31 mouse cellular contexts compared by ENCODE assay signal in genomic region chr10:88499993-88500392, GRCm38 (mm10). TPM values are rescaled to one million over a fixed set of nuclear protein-coding genes. Genes with fewer than 3 reads are reported as not detected.
DNase-seq lines count a peak whose midpoint lies in the region; ATAC-seq and TF ChIP-seq lines count a peak whose summit lies in the region.
"Had no signal": no experiment of that assay in that cellular context is flagged by ENCODE, and none has a peak within 500 bp of the region (broad histone marks: within the 10 kb centered on the region; RNA-seq: fewer than 3 reads in every experiment).

No protein-coding gene starts in this region.

- no peak for TF ChIP-seq CTCF in kidney, adult 2 months (conservative IDR thresholded peaks at IDR 0.05; ENCODE audit: insufficient read depth, insufficient read length, low read depth, low read length)
- no peak for TF ChIP-seq CTCF in lung, embryonic 14.5 days (IDR thresholded peaks at IDR 0.05; ENCODE audit: low read depth)
- TF ChIP-seq CTCF in lung, adult 2 months (IDR thresholded peaks at IDR 0.05; ENCODE audit: insufficient read depth, low read length), result no peak

- WGBS in kidney, adult 2 months, result 38% methylated on average over 5 of the region's 5 CpGs
- 70% methylated on average over 5 of the region's 5 CpGs for WGBS in kidney, embryonic 15.5 days
- WGBS in lung, embryonic 14.5 days, result 62% methylated on average over 5 of the region's 5 CpGs
- WGBS in lung, adult 2 months, result 67% methylated on average over 5 of the region's 5 CpGs
- 56% methylated on average over 5 of the region's 5 CpGs for WGBS in intestine, embryonic 16.5 days

- no peak for TF ChIP-seq POLR2A in kidney, adult 2 months (IDR thresholded peaks at IDR 0.05; ENCODE audit: low read depth, low read length)
- no peak for TF ChIP-seq POLR2A in lung, adult 2 months (IDR thresholded peaks at IDR 0.05; ENCODE audit: borderline replicate concordance, extremely low read depth, low read depth, low read length)

- H3K27me3 ChIP-seq in kidney, adult 2 months (replicated peaks; ENCODE audit: control insufficient read depth, insufficient read depth, low read length), result no peaks in the 10 kb centered on the region
- H3K27me3 ChIP-seq in kidney, embryonic 15.5 days, result no peaks in the 10 kb centered on the region
- no peaks in the 10 kb centered on the region for H3K27me3 ChIP-seq in lung, embryonic 14.5 days (ENCODE audit: insufficient read depth, low read length)
- no peaks in the 10 kb centered on the region for H3K27me3 ChIP-seq in intestine, embryonic 16.5 days (replicated peaks; ENCODE audit: control insufficient read depth, insufficient read depth, low read length)
- H3K27me3 ChIP-seq: embryonic facial prominence, embryonic 13.5 days; forebrain, embryonic 13.5 days; heart, embryonic 12.5 days; heart, embryonic 15.5 days; hindbrain, embryonic 13.5 days; Patski had no signal

- H3K9ac ChIP-seq in kidney, embryonic 15.5 days, result no peak overlapping the region
- H3K9ac ChIP-seq in lung, embryonic 14.5 days, result no peak overlapping the region
- peak overlapping the region; percentile 45 for H3K9ac ChIP-seq in intestine, embryonic 16.5 days (ENCODE audit: low read depth, low read length)
- H3K9ac ChIP-seq: embryonic facial prominence, embryonic 13.5 days; forebrain, embryonic 13.5 days; heart, embryonic 12.5 days; heart, embryonic 15.5 days; hindbrain, embryonic 13.5 days had no signal

- no peaks in the 10 kb centered on the region for H3K9me3 ChIP-seq in kidney, embryonic 15.5 days (replicated peaks)
- H3K9me3 ChIP-seq in lung, embryonic 14.5 days (ENCODE audit: low read depth, low read length), result no peaks in the 10 kb centered on the region
- H3K9me3 ChIP-seq in intestine, embryonic 16.5 days (ENCODE audit: control insufficient read depth, low read length), result no peaks in the 10 kb centered on the region
- H3K9me3 ChIP-seq: embryonic facial prominence, embryonic 13.5 days; forebrain, embryonic 10.5 days; forebrain, embryonic 13.5 days; heart, embryonic 12.5 days; heart, embryonic 15.5 days; hindbrain, embryonic 10.5 days; hindbrain, embryonic 13.5 days had no signal

- H3K27ac ChIP-seq in kidney, adult 2 months (ENCODE audit: insufficient read depth, low read depth, low read length), result peak overlapping the region; percentile 100
- H3K27ac ChIP-seq in kidney, embryonic 15.5 days, result no peak overlapping the region
- no peak overlapping the region for H3K27ac ChIP-seq in lung, embryonic 14.5 days (ENCODE audit: low read depth)
- H3K27ac ChIP-seq in brown adipose tissue, adult 24 weeks (replicated peaks; ENCODE audit: low read depth, low read length), result peak overlapping the region; percentile 62; the same call in 1 of the 2 replicates
- peak overlapping the region; percentile 50 for H3K27ac ChIP-seq in intestine, embryonic 16.5 days (ENCODE audit: low read length)
- H3K27ac ChIP-seq: embryonic facial prominence, embryonic 13.5 days; forebrain, embryonic 10.5 days; forebrain, embryonic 13.5 days; gastrocnemius, adult 2 months; heart, embryonic 15.5 days; hindbrain, embryonic 10.5 days; hindbrain, embryonic 13.5 days had no signal

- H3K36me3 ChIP-seq in kidney, adult 2 months (ENCODE audit: control insufficient read depth, insufficient read depth, low read length), result peaks cover 4% of the 10 kb centered on the region; the same call in 1 of the 2 replicates
- H3K36me3 ChIP-seq in kidney, embryonic 15.5 days, result no peaks in the 10 kb centered on the region
- H3K36me3 ChIP-seq in lung, embryonic 14.5 days (ENCODE audit: insufficient read depth), result no peaks in the 10 kb centered on the region
- no peaks in the 10 kb centered on the region for H3K36me3 ChIP-seq in intestine, embryonic 16.5 days (ENCODE audit: control insufficient read depth, insufficient read depth, low read length)
- H3K36me3 ChIP-seq: embryonic facial prominence, embryonic 13.5 days; forebrain, embryonic 10.5 days; G1E; heart, embryonic 12.5 days; heart, embryonic 15.5 days; hindbrain, embryonic 10.5 days; hindbrain, embryonic 13.5 days had no signal

- H3K4me3 ChIP-seq in kidney, adult 2 months (ENCODE audit: insufficient read depth, low read depth, low read length), result peak overlapping the region; percentile 100
- H3K4me3 ChIP-seq in kidney, embryonic 15.5 days (replicated peaks), result no peak overlapping the region
- no peak overlapping the region for H3K4me3 ChIP-seq in lung, embryonic 14.5 days (ENCODE audit: low read depth, low read length)
- H3K4me3 ChIP-seq in lung, adult 2 months (replicated peaks; ENCODE audit: extremely low read depth, low read depth, low read length), result no peak overlapping the region
- peak overlapping the region; percentile 63 for H3K4me3 ChIP-seq in brown adipose tissue, adult 24 weeks (ENCODE audit: insufficient read depth, low read depth, low read length)
- H3K4me3 ChIP-seq in intestine, embryonic 16.5 days (ENCODE audit: low read length), result peak overlapping the region; percentile 86
- H3K4me3 ChIP-seq: embryonic facial prominence, embryonic 13.5 days; forebrain, embryonic 10.5 days; forebrain, embryonic 13.5 days; gastrocnemius, adult 2 months; heart, embryonic 12.5 days; heart, embryonic 15.5 days; hindbrain, embryonic 10.5 days; hindbrain, embryonic 13.5 days had no signal

- ATAC-seq in kidney, embryonic 15.5 days (replicated peaks; ENCODE audit: low FRiP score), result no peak
- no peak for ATAC-seq in lung, embryonic 14.5 days (ENCODE audit: insufficient read depth)
- ATAC-seq in intestine, embryonic 16.5 days, result no peak
- ATAC-seq: forebrain, embryonic 13.5 days; forebrain, embryonic 16.5 days; hindbrain, embryonic 16.5 days; Patski had no signal

- no peak for DNase-seq in kidney, adult 2 months
- DNase-seq in lung, embryonic 14.5 days, result peak; percentile 43
- no peak for DNase-seq in lung, adult 2 months
- no peak for DNase-seq in right cerebral cortex, postnatal 4 days
- DNase-seq in spleen, adult 12 weeks (ENCODE audit: low spot score), result no peak
- DNase-seq: adrenal gland, postnatal 10 days; adrenal gland, postnatal 36 days; B cell, adult 2 months; cerebellum, adult 11 months; cerebellum, adult 2 months; cerebellum, adult 9-11 months; cerebellum, postnatal 25 days; gastrocnemius, adult 2 months; gastrocnemius, postnatal 25 days; heart, adult 18-20 months; heart, postnatal 10 days; heart, postnatal 36 days had no signal

- no peak overlapping the region for H3K4me2 ChIP-seq in kidney, embryonic 15.5 days
- H3K4me2 ChIP-seq in lung, embryonic 14.5 days, result no peak overlapping the region
- H3K4me2 ChIP-seq in intestine, embryonic 16.5 days (ENCODE audit: low read depth, low read length), result peak overlapping the region; percentile 48
- H3K4me2 ChIP-seq: embryonic facial prominence, embryonic 13.5 days; forebrain, embryonic 13.5 days; heart, embryonic 12.5 days; heart, embryonic 15.5 days; hindbrain, embryonic 13.5 days had no signal

- H3K4me1 ChIP-seq in kidney, adult 2 months (ENCODE audit: control insufficient read depth, insufficient read depth, low read length), result peaks cover 19% of the 10 kb centered on the region; the same call in 1 of the 2 replicates
- peaks cover 58% of the 10 kb centered on the region for H3K4me1 ChIP-seq in kidney, embryonic 15.5 days
- peaks cover 12% of the 10 kb centered on the region for H3K4me1 ChIP-seq in lung, embryonic 14.5 days (ENCODE audit: insufficient read depth)
- H3K4me1 ChIP-seq in lung, adult 2 months (ENCODE audit: control insufficient read depth, insufficient read depth, low read length), result peaks cover 7% of the 10 kb centered on the region
- peaks cover 10% of the 10 kb centered on the region; the same call in 1 of the 2 replicates for H3K4me1 ChIP-seq in brown adipose tissue, adult 24 weeks (ENCODE audit: control insufficient read depth, insufficient read depth, insufficient read length, low read length)
- peaks cover 22% of the 10 kb centered on the region for H3K4me1 ChIP-seq in intestine, embryonic 16.5 days (ENCODE audit: control insufficient read depth, insufficient read depth, low read length)

RNA-seq across cellular contexts. Expression of gene Chpt1, which starts 3.9 kb away (rescaled TPM):
- 524 and 550 TPM in 2 replicates for polyA plus RNA-seq in kidney, adult 2 months (2012; rRNA removed)
- polyA plus RNA-seq in kidney, embryonic 15.5 days (2015; fragmentation: Nextera tagmentation; extraction: Ambion mirVana), result 42.5 and 55.4 TPM in 2 replicates
- polyA plus RNA-seq in lung, embryonic 14.5 days (2014; fragmentation: Nextera tagmentation; extraction: Ambion mirVana), result 40.5 and 43.7 TPM in 2 replicates
- polyA plus RNA-seq in lung, adult 2 months (2012; rRNA removed), result 73.3 and 92.1 TPM in 2 replicates
- 1,269 and 2,124 TPM in 2 replicates for polyA plus RNA-seq in brown adipose tissue, adult 24 weeks (2012; ENCODE audit: insufficient read depth, insufficient read length, missing spikeins)
- polyA plus RNA-seq in intestine, embryonic 16.5 days (2015; fragmentation: Nextera tagmentation; extraction: Ambion mirVana), result 51.1 and 65.7 TPM in 2 replicates

RNA-seq across cellular contexts. Expression of gene Sycp3, which starts 40.6 kb away (rescaled TPM):
- not detected in 2 replicates for polyA plus RNA-seq in kidney, adult 2 months (2012; rRNA removed)
- 0.23 and 0.24 TPM in 2 replicates for polyA plus RNA-seq in kidney, embryonic 15.5 days (2015; fragmentation: Nextera tagmentation; extraction: Ambion mirVana)
- 0.22 TPM in 1 of 2 replicates, not detected in the other for polyA plus RNA-seq in lung, embryonic 14.5 days (2014; fragmentation: Nextera tagmentation; extraction: Ambion mirVana)
- not detected in 2 replicates for polyA plus RNA-seq in lung, adult 2 months (2012; rRNA removed)
- polyA plus RNA-seq in brown adipose tissue, adult 24 weeks (2012; ENCODE audit: insufficient read depth, insufficient read length, missing spikeins), result 13.5 and 43.7 TPM in 2 replicates
- 1.0 and 1.6 TPM in 2 replicates for polyA plus RNA-seq in intestine, embryonic 16.5 days (2015; fragmentation: Nextera tagmentation; extraction: Ambion mirVana)
- polyA plus RNA-seq: forebrain, embryonic 13.5 days; forebrain, embryonic 16.5 days; G1E; hindbrain, embryonic 10.5 days; Patski had no signal

Comparison
In these comparisons a context has a peak if more than half of its experiments do, and no peak if none do; other contexts are left out.
1. H3K27ac ChIP-seq: peak in kidney, adult 2 months (single experiment), brown adipose tissue, adult 24 weeks (single experiment) and intestine, embryonic 16.5 days (single experiment); none in kidney, embryonic 15.5 days (single experiment) and lung, embryonic 14.5 days (single experiment).
2. H3K4me3 ChIP-seq: peak in kidney, adult 2 months (single experiment), brown adipose tissue, adult 24 weeks (single experiment) and intestine, embryonic 16.5 days (single experiment); none in kidney, embryonic 15.5 days (single experiment), lung, embryonic 14.5 days (single experiment) and lung, adult 2 months (single experiment).